Mouse (Mus musculus) thymus, postnatal 4 days (tissue): Measurements from ENCODE around the gene Nlgn3.
A peak's percentile ranks its signal among the peaks of the same experiment; 100 is the strongest.
"Not testable (repeated sequence)": the region's sequence is repeated elsewhere in the genome, so short reads cannot be mapped to it uniquely, and the experiment has no call there.

Source experiments
- DNase-seq: peaks from one replicate; pipeline ENCODE4 v3.0.0; 2021

Gene Nlgn3

GRCm38 (mm10) chrX:101300427-101301030 is 1.6 kb downstream of the Nlgn3 start:
- no peak for DNase-seq

- DNase-seq, result no peak
Observed at GRCm38 (mm10) chrX:101301654-101302053, 2.7 kb downstream of the Nlgn3 start.

DNA sequence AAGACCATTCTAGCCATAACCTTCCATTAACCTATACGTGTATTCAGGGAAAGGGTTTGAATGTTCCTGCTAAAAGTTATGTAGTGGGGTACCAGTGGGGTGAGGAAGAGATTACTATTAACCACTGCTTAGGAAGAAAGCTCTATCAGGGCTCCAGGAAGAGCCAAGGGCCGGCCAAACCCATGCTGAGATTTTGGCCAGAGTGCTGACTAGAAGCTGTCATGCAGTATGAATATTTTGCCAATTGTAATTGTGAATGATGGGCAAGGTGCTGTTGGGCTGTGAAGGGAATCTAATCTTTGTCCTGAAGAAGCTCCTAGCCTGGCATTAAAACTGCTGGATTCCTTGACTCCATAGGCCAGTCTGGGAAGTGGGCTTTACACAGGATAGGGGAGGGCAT is 5.7 kb downstream of the Nlgn3 start:
- DNase-seq, result no peak

DNA sequence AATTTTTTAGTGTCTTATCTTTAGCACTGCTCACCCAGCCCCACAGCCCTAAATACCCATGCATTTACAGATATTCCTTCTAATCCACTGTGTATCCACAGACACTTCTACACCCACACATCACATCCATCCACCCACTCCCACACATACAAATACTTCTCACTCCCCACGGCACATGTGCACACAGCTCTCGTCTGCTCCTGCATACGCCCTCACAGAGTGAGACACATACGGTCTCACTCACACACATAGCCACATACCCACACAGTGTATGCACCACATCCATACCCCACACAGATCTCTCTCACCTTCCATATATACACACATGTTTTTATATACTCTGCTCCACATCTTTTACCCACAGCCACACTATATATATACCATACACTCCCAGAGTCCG is 10.3 kb downstream of the Nlgn3 start:
- DNase-seq, result no peak

GRCm38 (mm10) chrX:101313625-101314359 is 14.8 kb downstream of the Nlgn3 start:
- DNase-seq, result no peak

GRCm38 (mm10) chrX:101319775-101320174 is 20.8 kb downstream of the Nlgn3 start:
- no peak for DNase-seq

DNA sequence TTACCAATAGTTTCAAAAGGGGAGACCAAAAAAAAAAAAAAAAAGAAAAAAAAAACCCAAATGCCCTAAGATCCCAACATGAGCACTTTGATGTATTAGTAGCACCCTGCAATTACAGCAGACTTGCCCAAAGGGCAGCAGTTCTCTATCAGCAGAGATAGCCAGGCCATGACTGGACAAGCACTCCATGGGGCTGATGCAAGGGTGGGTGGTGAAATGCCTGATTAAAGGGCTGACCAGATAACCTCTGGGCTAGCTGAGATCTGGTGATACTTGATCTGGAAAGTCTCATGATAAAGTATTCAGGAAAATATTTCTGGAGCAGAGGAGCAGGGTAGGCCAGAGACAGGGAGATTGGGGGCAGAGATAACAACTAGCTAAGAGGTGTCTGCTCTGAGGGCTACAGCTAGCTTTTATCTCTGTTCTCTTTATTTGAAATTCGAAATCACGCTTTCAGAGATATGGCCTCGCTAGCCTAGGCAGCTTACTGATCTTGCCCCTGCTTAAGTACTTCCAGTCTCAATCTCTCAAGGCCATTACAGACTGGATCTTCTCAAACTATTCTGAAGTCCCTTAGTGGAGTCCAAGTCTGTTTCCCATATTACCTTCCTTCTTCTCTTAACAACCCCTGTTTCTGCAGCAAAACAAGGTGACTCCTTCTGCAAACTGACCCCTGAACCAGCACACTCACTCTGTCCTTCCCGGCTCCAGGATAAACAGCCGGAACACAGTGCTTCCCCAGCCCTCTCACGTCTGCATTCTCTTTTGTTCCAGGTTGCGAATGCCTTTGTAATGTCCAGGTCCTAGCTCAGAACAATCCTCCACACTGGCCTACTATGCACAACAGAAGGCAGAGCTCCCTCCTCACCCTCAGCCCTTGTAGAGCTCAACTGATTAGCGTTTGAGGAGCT is 27.3 kb downstream of the Nlgn3 start:
- no peak for DNase-seq

DNA sequence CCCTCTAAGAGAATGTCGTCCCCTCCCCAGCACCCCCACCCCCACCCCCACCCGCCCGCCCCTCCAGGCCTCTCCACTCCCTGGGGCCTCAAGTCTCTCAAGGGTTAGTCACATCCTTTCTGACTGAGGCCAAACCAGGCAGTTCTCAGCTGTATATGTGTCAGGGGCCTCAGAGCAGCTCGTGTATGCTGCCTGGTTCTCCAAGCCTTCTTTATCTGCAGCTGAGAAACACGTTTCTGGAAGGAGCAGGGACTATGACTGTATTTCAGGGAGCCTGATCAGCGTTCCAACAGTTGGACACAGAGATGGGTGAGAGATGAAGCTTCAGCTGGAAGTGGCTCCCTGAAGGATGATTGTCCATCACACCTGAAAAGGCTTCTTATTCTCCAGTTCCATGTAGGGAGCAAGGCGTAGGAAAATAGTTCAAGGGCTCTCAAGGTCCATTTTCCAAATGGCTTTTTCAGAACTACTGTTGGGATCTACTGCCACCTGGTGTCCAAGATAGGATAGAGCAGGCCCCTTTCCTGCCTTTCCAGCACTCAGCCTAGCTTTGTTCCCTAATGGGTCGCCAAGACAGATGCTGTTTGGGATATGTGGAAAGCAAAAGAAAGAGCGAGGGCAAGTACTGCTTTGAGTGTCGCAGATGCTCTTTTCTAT is 30.5 kb downstream of the Nlgn3 start:
- DNase-seq, result peak; percentile 54

DNA sequence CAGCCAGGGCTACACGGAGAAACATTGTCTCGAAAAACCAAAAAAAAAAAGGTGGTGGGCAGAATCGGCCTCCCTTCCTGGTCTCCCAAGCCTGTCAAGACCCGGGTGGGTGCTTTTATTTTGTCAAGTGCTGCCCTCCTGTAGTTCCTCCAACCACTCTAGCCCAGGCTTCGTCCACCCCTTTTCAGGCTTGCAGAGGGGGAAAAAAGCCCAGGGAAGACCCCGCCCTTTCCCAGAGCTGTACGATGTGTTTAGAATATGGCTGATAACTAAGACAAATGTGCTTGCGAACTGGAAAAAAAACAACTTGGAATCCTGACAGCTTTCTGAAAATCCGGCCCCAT is 33.0 kb downstream of the Nlgn3 start:
- DNase-seq, result no peak

DNA sequence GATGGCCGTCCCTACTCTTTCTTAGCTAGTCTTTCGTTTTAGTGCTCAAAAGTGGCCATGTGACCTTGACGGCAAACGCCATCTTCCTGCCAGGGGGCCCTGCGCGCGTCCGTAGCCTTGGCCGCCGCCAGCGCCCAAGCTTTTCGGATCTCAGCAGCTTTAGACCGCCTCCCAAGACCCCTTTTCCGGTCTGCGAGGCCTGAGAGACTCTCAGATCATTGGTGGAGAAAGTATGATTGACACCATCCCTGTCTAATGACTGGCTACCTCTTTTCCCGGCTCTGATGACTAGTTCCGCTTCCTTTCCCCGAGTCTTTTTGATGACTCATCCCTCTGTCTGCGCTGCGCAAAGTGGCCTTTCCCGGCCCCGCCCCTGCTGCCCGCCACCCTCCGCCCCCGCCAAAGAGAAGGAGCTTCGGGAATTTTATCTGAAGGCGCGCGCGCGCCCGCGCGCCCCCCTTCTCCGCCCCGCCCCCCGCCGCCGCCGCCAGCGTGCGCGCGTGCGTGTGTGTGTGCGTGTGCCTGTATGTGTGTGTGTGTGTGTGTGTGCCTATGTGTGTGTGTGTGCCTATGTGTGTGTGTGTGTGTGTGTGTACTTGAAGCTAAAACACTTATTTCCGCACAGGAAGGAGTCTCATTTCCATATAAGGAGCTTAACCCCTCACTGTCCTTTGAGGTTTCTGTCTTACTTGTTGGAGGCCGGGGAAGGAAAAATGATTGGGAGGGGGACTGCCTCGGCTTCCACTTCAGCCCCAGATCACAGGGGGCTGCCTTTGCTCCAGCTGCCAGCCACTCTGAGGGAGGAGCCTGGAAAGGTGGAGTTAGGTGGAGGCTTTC is 33.6 kb downstream of the Nlgn3 start:
- DNase-seq, result peak; percentile 85

DNA sequence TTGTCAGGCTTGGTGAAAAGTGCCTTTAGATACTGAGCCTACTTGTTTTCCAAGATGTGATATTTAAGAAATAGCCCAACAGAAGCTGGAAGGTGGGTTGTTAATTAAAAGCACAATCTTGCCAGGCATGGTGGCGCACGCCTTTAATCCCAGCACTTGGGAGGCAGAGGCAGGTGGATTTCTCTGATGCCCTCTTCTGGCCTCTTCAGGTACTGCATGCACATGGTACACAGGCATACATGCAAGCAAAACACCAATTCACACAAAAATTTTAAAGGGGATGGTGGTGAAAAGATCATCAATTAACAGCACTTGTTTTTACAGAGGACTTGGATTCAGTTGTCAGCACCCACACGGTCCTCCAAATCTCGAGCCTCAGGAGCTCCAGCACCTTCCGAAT is 35.6 kb downstream of the Nlgn3 start:
- DNase-seq, result peak; percentile 66

- DNase-seq, result no peak
Observed at GRCm38 (mm10) chrX:101338666-101339065, 39.7 kb downstream of the Nlgn3 start.

- DNase-seq, result not testable (repeated sequence)
Observed at GRCm38 (mm10) chrX:101342837-101343236, 43.9 kb downstream of the Nlgn3 start.

- DNase-seq, result no peak
Observed at GRCm38 (mm10) chrX:101345456-101345855, 46.5 kb downstream of the Nlgn3 start.

DNA sequence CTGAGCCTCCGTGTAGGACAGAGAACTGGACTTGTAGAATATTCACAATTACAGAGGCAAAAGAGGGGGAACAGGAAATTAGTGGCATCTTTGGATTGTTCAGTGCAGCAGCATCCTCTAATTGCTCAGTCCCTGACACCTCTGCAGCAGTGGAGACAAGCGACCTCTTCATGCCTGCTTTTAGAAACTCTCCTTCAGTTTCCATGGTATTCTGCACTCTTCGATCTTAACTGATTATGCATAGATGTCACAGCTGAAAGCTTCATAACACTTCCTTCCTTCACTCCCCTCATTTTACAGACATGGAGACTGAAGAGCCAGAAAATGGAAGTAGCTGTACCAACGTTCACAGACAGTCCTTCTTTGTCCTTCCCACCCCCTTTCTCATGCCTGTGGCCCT is 47.5 kb downstream of the Nlgn3 start:
- no peak for DNase-seq

DNA sequence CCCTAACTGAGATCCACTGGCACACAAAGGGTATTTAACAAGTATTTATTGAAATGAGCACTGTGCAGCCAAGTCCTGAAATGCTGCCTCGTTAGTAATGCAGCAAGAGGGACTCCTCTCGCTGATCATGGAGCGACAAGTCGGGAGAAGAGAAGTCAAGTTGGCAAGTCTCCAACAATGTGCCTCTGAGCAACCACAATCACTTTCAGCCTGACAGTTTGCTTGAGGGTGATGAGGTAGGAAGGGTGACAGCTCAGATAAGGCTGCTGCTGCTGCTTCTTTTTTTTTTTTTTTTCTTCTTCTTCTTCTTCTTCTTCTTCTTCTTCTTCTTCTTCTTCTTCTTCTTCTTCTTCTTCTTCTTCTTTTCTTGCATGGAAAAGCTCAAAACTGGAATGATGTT is 52.2 kb downstream of the Nlgn3 start:
- no peak for DNase-seq

DNA sequence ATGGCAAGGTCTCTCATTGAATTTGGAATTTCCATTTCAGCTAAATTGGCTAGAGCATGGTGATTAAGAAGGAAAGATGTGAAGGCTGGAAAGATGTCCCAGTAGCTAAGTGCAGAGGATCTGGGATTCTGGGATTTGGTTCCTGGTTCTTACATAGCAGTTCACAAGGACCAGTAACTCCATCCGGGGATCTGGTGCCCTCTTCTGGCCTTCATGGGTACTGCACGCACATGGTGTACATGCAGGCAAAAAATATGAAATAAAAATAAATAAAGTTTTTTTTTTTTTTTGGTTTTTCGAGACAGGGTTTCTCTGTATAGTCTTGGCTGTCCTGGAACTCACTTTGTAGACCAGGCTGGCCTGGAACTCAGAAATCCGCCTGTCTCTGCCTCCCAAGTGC is 59.9 kb downstream of the Nlgn3 start:
- DNase-seq, result peak; percentile 49

GRCm38 (mm10) chrX:101369001-101369400 is 70.0 kb downstream of the Nlgn3 start:
- no peak for DNase-seq

DNA sequence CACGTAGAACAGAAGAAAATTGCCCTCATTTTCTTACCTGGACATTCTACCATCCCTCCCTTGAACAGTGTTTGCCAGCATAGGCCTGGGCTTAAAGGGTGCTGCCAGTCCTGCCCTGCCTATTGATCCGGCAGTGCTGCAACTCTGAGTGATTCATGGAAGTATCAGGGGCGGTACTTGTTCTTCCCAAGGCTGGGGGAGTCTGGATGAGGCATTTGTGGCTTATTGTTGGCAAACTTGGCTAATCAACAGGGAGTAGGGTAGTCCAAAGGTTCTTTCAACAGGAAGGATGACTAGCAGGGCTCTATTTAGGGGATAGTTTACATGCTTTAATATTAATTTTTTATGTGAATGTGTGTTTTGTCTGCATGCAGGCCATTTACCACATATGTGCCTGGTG is 71.6 kb downstream of the Nlgn3 start:
- no peak for DNase-seq

GRCm38 (mm10) chrX:101372946-101373345 is 74.0 kb downstream of the Nlgn3 start:
- DNase-seq, result no peak
